Mouse (Mus musculus) neural tube, embryonic 11.5 days (tissue): ENCODE data around the gene Ddo. TPM values are rescaled to one million over a fixed set of nuclear protein-coding genes. Genes with fewer than 3 reads are reported as not detected.

Source experiments
- ATAC-seq: fragments of 200-750 bp; cut with Nextera tagmentation; 2 replicates; pipeline ENCODE4 v1.8.0; 2017; ENCODE audit warnings: moderate number of reproducible peaks, mild to moderate bottlenecking, moderate TSS enrichment, moderate library complexity; ENCODE audit not compliant: insufficient read depth, low FRiP score, low TSS enrichment
- DNase-seq: peaks from one replicate; pipeline ENCODE4 v3.0.0-alpha.2; 2015; ENCODE audit warnings: low spot score
- H3K27ac ChIP-seq: fragments of 300-500 bp; sonication (generic); 2 replicates; pipeline ENCODE4 v1.5.1; 2014; ENCODE audit warnings: low read depth, mild to moderate bottlenecking, low read length
- H3K27me3 ChIP-seq: fragments of 300-500 bp; sonication (generic); 2 replicates; pipeline ENCODE4 v1.6.1; 2014; ENCODE audit warnings: mild to moderate bottlenecking, low read length, mixed read lengths; ENCODE audit not compliant: control insufficient read depth, insufficient read depth
- H3K36me3 ChIP-seq: fragments of 300-500 bp; sonication (generic); 2 replicates; pipeline ENCODE4 v1.6.1; 2014; ENCODE audit warnings: mild to moderate bottlenecking, low read length, moderate library complexity, mixed read lengths; ENCODE audit not compliant: control insufficient read depth, insufficient read depth
- H3K4me1 ChIP-seq: fragments of 300-500 bp; sonication (generic); 2 replicates; pipeline ENCODE4 v1.6.1; 2014; ENCODE audit warnings: low read length, mixed read lengths; ENCODE audit not compliant: control insufficient read depth, insufficient read depth
- H3K4me2 ChIP-seq: fragments of 300-500 bp; sonication (generic); 2 replicates; pipeline ENCODE4 v1.6.1; 2014; ENCODE audit warnings: low read depth, mild to moderate bottlenecking, moderate library complexity
- H3K4me3 ChIP-seq: fragments of 300-500 bp; sonication (generic); 2 replicates; pipeline ENCODE4 v1.5.1; 2014; ENCODE audit warnings: low read depth, low read length
- H3K9ac ChIP-seq: fragments of 300-500 bp; sonication (generic); 2 replicates; pipeline ENCODE4 v1.6.1; 2014; ENCODE audit warnings: mild to moderate bottlenecking, low read length
- H3K9me3 ChIP-seq: fragments of 300-500 bp; sonication (generic); 2 replicates; pipeline ENCODE4 v1.6.1; 2016; ENCODE audit warnings: low read length; ENCODE audit not compliant: control insufficient read depth
- WGBS: fragments of 180-500 bp; shearing (Covaris S2); extraction: QIAGEN DNeasy Blood & Tissue Kit; methylation state at CpG from one replicate; pipeline ENCODE4 v1.1.7; 2014; 5-methylcytosine and 5-hydroxymethylcytosine counted together
- polyA plus RNA-seq: library from polyadenylated mRNA; unstranded; fragments of >200 nt; fragmentation: Nextera tagmentation; extraction: Ambion mirVana; gene quantifications from 2 replicates; pipeline ENCODE4 v1.2.1, GENCODE M21; 2014

The Ddo gene
- polyA plus RNA-seq, 1 experiment from 2014 or later = 0.13 TPM

DNA sequence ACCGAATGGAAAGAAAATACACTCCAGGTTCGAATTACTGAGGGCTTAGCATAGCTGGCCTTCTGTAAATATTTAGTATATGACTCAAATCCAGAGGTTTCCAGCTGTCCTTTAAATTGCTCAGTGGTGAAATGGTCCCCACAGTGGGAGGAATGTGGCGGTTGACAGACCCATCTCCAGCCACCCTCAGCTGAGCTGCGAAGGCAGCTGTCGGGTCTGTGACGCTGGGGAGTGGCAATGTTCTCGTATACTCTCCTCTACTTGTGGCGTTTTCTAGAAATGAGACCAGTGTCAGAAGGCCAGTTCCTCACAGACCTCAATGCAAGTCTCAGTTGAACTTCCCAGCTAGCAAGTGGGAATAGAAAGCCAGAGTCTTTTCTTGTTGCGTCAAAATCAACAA, 14.6 kb downstream of the Ddo start:
- no peaks in the 10 kb centered on the region for H3K36me3 ChIP-seq
- H3K9me3 ChIP-seq = no peaks in the 10 kb centered on the region
- DNase-seq = no peak
- no peaks in the 10 kb centered on the region for H3K4me1 ChIP-seq
- H3K27me3 ChIP-seq = no peaks in the 10 kb centered on the region
- H3K4me3 ChIP-seq = no peak overlapping the region
- no peak overlapping the region for H3K4me2 ChIP-seq
- H3K27ac ChIP-seq = no peak overlapping the region
- ATAC-seq = no peak
- no peak overlapping the region for H3K9ac ChIP-seq
- WGBS = 85% methylated on average over 9 of the region's 9 CpGs

DNA sequence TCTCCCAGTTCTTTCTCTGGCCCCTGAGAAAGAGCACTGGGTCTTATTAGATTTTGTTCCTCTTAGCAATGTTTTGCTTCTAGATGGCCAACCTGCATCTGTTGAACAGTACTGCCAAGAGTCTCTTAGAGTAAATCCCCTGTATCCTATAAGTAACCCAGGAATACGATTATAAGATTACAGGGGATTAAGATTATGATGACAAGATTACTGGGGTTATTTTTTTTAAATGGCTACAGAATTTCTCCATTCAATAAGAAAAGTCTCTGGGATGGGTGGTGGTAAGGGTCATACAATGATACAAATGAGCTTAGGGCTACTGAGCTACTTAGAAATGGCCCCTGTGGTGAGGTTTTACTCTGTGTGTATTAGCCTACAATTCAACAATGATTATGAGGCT, 15.5 kb downstream of the Ddo start:
- Histone ChIP-seq H3K4me1 (no peaks in the 10 kb centered on the region), H3K9ac (no peak overlapping the region), H3K4me2 (no peak overlapping the region), H3K9me3 (no peaks in the 10 kb centered on the region), H3K4me3 (no peak overlapping the region), H3K36me3 (no peaks in the 10 kb centered on the region), H3K27ac (no peak overlapping the region), H3K27me3 (no peaks in the 10 kb centered on the region)
- no peak for DNase-seq
- no peak for ATAC-seq
- WGBS = 84% methylated on average over 1 of the region's 1 CpGs

DNA sequence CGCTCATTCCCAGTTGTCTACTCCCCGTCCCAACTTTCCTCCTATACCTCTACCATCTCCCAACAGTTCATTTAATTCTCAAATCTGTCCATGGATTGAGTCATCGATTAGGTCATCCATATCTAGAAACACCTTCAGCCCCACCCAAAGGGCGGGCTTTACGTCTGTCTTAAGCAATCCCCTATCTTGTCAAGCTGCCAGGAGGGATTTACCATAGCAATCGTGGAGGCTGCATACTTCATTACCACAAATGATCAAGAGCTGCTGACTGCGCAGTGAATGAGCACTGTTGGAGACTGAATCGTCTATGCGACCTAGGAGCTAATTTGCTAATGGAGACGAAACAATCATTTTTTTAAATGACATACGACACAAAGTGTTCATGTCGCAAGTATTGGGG, 19.0 kb downstream of the Ddo start:
- Histone ChIP-seq H3K4me2 (no peak overlapping the region), H3K27ac (no peak overlapping the region), H3K4me1 (0 out of 2 replicates have a peak, but pooled peaks cover 2% of the 10 kb centered on the region), H3K9ac (no peak overlapping the region), H3K9me3 (no peaks in the 10 kb centered on the region), H3K4me3 (no peak overlapping the region), H3K27me3 (no peaks in the 10 kb centered on the region), H3K36me3 (no peaks in the 10 kb centered on the region)
- ATAC-seq (no peak), DNase-seq (no peak)
- 90% methylated on average over 12 of the region's 12 CpGs for WGBS

DNA sequence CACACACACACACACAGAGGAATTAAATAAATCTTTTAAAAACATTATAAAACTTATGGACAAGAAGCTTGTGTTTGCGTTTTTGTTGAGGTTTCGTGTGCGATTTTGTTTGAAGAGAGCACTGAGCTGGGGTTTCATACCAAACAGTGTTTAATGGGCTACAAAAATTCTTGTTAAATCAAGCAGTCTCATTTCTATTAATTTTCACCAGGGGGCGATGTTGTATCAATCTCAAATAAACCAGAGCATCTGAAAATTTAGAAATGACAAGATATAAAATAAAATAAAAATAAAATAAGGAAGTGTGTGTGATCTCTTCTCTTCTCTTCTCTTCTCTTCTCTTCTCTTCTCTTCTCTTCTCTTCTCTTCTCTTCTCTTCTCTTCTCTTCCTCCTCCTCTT, 19.8 kb downstream of the Ddo start:
- 0 out of 2 replicates have a peak, but pooled peaks cover 2% of the 10 kb centered on the region for H3K4me1 ChIP-seq
- ATAC-seq (no peak), DNase-seq (no peak)
- no peak overlapping the region for H3K9ac ChIP-seq
- H3K36me3 ChIP-seq = no peaks in the 10 kb centered on the region
- no peak overlapping the region for H3K27ac ChIP-seq
- H3K9me3 ChIP-seq = no peaks in the 10 kb centered on the region
- 37% methylated on average over 4 of the region's 4 CpGs for WGBS
- no peak overlapping the region for H3K4me2 ChIP-seq
- no peaks in the 10 kb centered on the region for H3K27me3 ChIP-seq
- no peak overlapping the region for H3K4me3 ChIP-seq

DNA sequence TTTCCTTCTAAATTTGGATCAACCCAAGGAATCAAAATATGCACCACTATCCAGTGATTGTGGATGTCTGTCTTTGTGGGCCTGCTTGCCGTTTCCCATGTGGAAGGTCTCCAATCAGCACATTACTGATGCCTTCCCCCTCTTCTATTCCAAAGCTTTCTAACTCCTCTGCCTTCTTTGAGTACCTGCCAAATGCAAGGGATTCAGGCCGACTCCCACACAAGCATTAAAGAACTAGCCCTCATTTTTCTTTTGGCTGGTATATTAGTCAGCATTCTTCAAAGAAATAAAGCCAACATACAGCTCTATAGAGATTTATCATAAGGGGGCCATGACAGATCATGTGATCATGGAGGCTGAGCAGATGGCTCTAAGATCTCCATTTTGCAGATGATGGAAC, 21.9 kb downstream of the Ddo start:
- no peak overlapping the region for H3K9ac ChIP-seq
- DNase-seq (no peak), ATAC-seq (no peak)
- no peak overlapping the region for H3K4me3 ChIP-seq
- no peak overlapping the region for H3K27ac ChIP-seq
- H3K4me1 ChIP-seq = 0 out of 2 replicates have a peak, but pooled peaks cover 2% of the 10 kb centered on the region
- H3K27me3 ChIP-seq = no peaks in the 10 kb centered on the region
- H3K36me3 ChIP-seq = no peaks in the 10 kb centered on the region
- no peaks in the 10 kb centered on the region for H3K9me3 ChIP-seq
- WGBS = 85% methylated on average over 2 of the region's 2 CpGs
- no peak overlapping the region for H3K4me2 ChIP-seq

DNA sequence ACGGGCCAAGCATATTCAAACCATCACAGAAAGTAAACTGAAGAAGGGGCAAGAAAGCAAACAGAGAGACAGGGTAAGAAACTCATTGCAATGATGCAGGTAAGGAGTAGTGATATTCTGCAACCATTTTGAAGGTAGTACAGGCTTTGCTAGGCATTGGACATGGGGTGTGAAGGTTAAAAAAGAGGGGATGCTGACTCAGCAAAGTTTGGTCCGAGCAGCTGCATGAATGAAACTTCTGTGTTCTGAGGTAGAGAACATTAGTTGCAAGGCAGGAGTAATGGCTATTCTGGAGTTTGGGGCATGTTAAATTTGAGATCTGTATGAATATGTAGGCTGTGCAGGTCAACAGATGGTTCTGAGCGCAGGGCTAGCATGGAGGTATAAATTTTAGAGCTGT, 35.5 kb downstream of the Ddo start:
- ATAC-seq (no peak), DNase-seq (no peak)
- H3K9me3 ChIP-seq = no peaks in the 10 kb centered on the region
- H3K4me3 ChIP-seq = no peak overlapping the region
- H3K9ac ChIP-seq = no peak overlapping the region
- H3K36me3 ChIP-seq = no peaks in the 10 kb centered on the region
- 73% methylated on average over 3 of the region's 3 CpGs for WGBS
- no peak overlapping the region for H3K4me2 ChIP-seq
- H3K4me1 ChIP-seq = no peaks in the 10 kb centered on the region
- H3K27me3 ChIP-seq = no peaks in the 10 kb centered on the region
- no peak overlapping the region for H3K27ac ChIP-seq

DNA sequence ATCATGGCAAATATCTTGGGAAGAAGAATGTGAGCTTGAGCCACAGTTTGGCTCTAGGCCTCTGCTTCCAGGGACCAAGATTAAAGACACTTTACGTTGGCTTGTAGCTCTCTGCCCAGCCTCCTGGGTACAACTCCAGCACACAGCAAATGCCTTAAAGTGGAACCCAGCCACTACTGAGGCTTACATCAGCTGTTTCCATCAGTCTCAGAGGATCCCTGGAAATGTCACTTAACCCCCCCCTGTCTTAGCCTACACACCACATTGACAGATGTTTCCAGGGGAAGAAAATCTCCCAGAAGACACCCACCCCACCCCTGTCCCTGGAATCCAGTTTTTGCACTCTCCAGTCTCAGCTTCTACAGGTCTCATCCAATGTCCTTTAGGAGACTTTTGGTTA, 37.1 kb downstream of the Ddo start:
- H3K27ac ChIP-seq = no peak overlapping the region
- no peak overlapping the region for H3K4me2 ChIP-seq
- H3K9me3 ChIP-seq = no peaks in the 10 kb centered on the region
- ATAC-seq = no peak
- WGBS = 89% methylated on average over 1 of the region's 1 CpGs
- no peak overlapping the region for H3K4me3 ChIP-seq
- no peak overlapping the region for H3K9ac ChIP-seq
- no peak for DNase-seq
- no peaks in the 10 kb centered on the region for H3K4me1 ChIP-seq
- H3K36me3 ChIP-seq = no peaks in the 10 kb centered on the region
- H3K27me3 ChIP-seq = no peaks in the 10 kb centered on the region

DNA sequence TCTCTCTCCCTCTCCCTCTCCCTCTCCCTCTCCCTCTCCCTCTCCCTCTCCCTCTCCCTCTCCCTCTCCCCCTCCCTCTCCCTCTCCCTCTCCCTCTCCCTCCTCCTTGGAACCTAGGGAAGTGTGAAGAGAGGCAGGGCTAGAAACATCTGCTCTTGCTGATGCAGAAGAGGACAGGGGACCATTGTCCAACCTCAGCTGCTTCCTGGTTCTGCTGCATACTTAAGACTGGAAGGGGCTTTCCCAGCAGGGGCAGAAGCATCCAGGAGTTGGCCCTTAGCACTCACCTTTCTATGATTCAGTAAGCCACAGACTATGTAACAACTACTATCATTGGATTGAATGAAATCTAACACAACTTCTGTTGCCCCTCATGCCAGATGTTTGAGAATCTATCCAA, 38.8 kb downstream of the Ddo start:
- DNase-seq (no peak), ATAC-seq (no peak)
- H3K36me3 ChIP-seq = no peaks in the 10 kb centered on the region
- H3K4me3 ChIP-seq = no peak overlapping the region
- H3K4me2 ChIP-seq = no peak overlapping the region
- no peak overlapping the region for H3K27ac ChIP-seq
- 0 out of 2 replicates have a peak, but pooled peaks cover 5% of the 10 kb centered on the region for H3K4me1 ChIP-seq
- H3K27me3 ChIP-seq = no peaks in the 10 kb centered on the region
- H3K9me3 ChIP-seq = no peaks in the 10 kb centered on the region
- no peak overlapping the region for H3K9ac ChIP-seq

DNA sequence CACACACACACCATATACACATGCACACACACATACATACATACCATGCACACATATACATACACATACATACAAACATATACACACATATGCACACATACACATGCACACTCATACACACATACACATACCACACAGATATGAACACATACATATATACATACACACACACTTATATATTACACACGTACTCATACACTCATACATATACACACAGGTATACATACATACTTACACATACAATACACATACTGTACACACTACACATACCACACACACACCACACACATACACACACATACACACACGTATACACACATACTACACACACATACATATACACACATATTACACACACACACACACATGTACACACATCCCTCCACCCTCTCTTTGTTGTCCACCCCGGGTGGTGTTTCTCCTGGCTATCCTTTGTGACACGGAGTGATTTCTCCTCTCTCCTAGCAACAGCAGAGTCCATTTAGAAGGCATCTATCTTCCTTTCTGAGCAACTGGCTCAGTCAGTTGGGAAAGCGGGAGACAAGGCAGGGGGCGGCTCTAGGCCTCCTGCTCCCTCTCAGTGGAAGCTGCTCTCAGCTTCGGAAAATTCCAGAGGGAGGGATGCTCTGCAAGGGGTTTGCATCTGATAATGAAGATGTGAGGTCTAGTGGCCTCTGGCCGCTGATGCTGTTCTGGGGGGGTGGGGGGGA, 42.9 kb downstream of the Ddo start:
- H3K27me3 ChIP-seq = no peaks in the 10 kb centered on the region
- no peak; the same call in 1 of the 2 replicates for ATAC-seq
- H3K4me3 ChIP-seq = no peak overlapping the region
- WGBS = 42% methylated on average over 8 of the region's 8 CpGs
- H3K9me3 ChIP-seq = no peaks in the 10 kb centered on the region
- H3K9ac ChIP-seq = no peak overlapping the region
- H3K4me1 ChIP-seq = 0 out of 2 replicates have a peak, but pooled peaks cover 5% of the 10 kb centered on the region
- H3K4me2 ChIP-seq = no peak overlapping the region
- H3K36me3 ChIP-seq = no peaks in the 10 kb centered on the region
- no peak overlapping the region for H3K27ac ChIP-seq
- peak; percentile 57 for DNase-seq
